Mouse (Mus musculus) brain, embryonic 14.5 days (tissue): Measurements from ENCODE around the gene Hoxb5.

Source experiments
- CTCF ChIP-seq: fragments of 200-500 bp; IDR thresholded peaks from 2 replicates; pipeline ENCODE4 v1.5.1; 2012; ENCODE audit warnings: inconsistent platforms, mild to moderate bottlenecking, moderate library complexity, borderline replicate concordance; ENCODE audit not compliant: insufficient read depth, insufficient read length; ENCODE audit errors: extremely low read depth
- POLR2A ChIP-seq: fragments of 200-500 bp; IDR thresholded peaks from 2 replicates; pipeline ENCODE4 v1.6.1; 2012; ENCODE audit warnings: mild to moderate bottlenecking, inconsistent platforms, borderline replicate concordance; ENCODE audit not compliant: poor library complexity, insufficient read depth, insufficient read length, severe bottlenecking; ENCODE audit errors: extremely low read depth

DNA sequence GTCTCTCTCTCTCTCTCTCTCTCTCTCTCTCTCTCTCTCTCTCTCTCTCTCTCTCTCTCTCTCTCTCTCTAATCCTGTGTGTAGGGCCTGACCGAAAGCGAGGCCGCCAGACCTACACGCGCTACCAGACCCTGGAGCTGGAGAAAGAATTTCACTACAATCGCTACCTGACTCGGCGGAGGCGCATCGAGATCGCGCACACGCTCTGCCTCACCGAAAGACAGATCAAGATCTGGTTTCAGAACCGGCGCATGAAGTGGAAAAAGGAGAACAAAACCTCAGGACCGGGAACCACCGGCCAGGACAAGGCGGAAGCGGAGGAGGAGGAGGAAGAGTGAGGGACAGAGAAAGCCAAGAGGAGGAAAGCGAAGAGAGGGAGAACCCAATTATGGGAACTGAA is 13.8 kb upstream of the Hoxb5 start:
- TF ChIP-seq CTCF: no peak
- TF ChIP-seq POLR2A: no peak
